ENCODE assay signal across 36 mouse cellular contexts in the genomic region with DNA sequence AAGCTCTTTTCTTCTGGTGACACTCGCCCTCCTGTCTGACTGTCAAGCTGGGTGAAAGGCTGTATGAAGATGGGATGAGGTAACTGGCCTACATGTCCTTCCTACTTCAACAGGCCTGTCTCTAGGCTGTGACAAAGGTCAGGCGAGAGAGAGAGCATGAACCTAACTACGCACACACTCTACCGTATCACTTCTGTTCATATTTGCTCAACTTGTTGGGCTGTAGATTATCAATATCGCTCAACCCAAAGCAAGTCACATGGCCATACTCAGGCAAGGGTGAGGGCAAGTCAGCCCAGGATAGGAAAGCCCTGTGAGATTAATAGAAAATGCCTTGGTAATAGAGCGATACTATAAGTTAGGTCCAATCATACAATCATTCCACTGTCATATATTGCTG. TPM values are rescaled to one million over a fixed set of nuclear protein-coding genes. Genes with fewer than 3 reads are reported as not detected.
DNase-seq lines count a peak whose midpoint lies in the region; ATAC-seq and TF ChIP-seq lines count a peak whose summit lies in the region.
"Had no signal": no experiment of that assay in that cellular context is flagged by ENCODE, and none has a peak within 500 bp of the region (broad histone marks: within the 10 kb centered on the region; RNA-seq: fewer than 3 reads in every experiment).

No protein-coding gene starts in this region.

- ATAC-seq in intestine, embryonic 15.5 days: peak; percentile 37
- peak; percentile 56 for ATAC-seq in liver, embryonic 13.5 days (ENCODE audit: low read depth)
- ATAC-seq in erythroblast, adult 5-6 weeks (replicated peaks; ENCODE audit: low FRiP score, poor library complexity, severe bottlenecking): no peak
- ATAC-seq: CD4-positive, CD25-positive, alpha-beta regulatory T cell, adult 4 months; forebrain, embryonic 13.5 days; lung, postnatal 0 days had no signal

- no peak overlapping the region for H3K27ac ChIP-seq in intestine, embryonic 15.5 days
- H3K27ac ChIP-seq in liver, embryonic 13.5 days: no peak overlapping the region
- H3K27ac ChIP-seq in small intestine, adult 2 months (ENCODE audit: insufficient read depth, low read depth, low read length): peak overlapping the region; percentile 63; the same call in 1 of the 2 replicates
- no peak overlapping the region for H3K27ac ChIP-seq in cerebellum, adult 2 months (ENCODE audit: insufficient read depth, low read length)
- H3K27ac ChIP-seq: embryonic facial prominence, embryonic 10.5 days; embryonic facial prominence, embryonic 15.5 days; forebrain, embryonic 13.5 days; hindbrain, embryonic 13.5 days; kidney, postnatal 0 days; midbrain, embryonic 10.5 days; neural tube, embryonic 12.5 days had no signal

- DNase-seq in adipocyte (ENCODE audit: low spot score): peak; percentile 24
- DNase-seq in liver, embryonic 13.5 days: no peak
- DNase-seq in testis, postnatal 14 days (ENCODE audit: low spot score): no peak
- DNase-seq in lung, postnatal 36 days: no peak
- DNase-seq in cerebellum, adult 2 months: no peak
- DNase-seq: adrenal gland, postnatal 36 days; cerebellum, adult 18-20 months; cerebellum, postnatal 25 days; gastrocnemius, postnatal 14 days; heart, adult 18-20 months; heart, postnatal 36 days; kidney, adult 8-10 months; kidney, postnatal 4 days; lung, adult 18-20 months; right cerebral cortex, adult 18-20 months; right cerebral cortex, postnatal 4 days; thymus, adult 2 months; thymus, postnatal 4 days had no signal

- peaks cover 5% of the 10 kb centered on the region; the same call in 1 of the 2 replicates for H3K4me1 ChIP-seq in intestine, embryonic 15.5 days (replicated peaks)
- 0 out of 2 replicates have a peak, but pooled peaks cover 3% of the 10 kb centered on the region for H3K4me1 ChIP-seq in liver, embryonic 13.5 days (replicated peaks)
- H3K4me1 ChIP-seq in small intestine, adult 2 months (ENCODE audit: control insufficient read depth, insufficient read depth, insufficient read length, low read length): no peaks in the 10 kb centered on the region
- no peaks in the 10 kb centered on the region for H3K4me1 ChIP-seq in cerebellum, adult 2 months (ENCODE audit: control insufficient read depth, insufficient read depth, low read length)
- H3K4me1 ChIP-seq: neural tube, embryonic 12.5 days had no signal

- TF ChIP-seq POLR2A in small intestine, adult 2 months (IDR thresholded peaks at IDR 0.05; ENCODE audit: low read depth, low read length): no peak
- no peak for TF ChIP-seq POLR2A in cerebellum, adult 2 months (IDR thresholded peaks at IDR 0.05; ENCODE audit: borderline replicate concordance, insufficient read depth, low read length)

- no peaks in the 10 kb centered on the region for H3K9me3 ChIP-seq in intestine, embryonic 15.5 days
- no peaks in the 10 kb centered on the region for H3K9me3 ChIP-seq in liver, embryonic 13.5 days (replicated peaks)
- H3K9me3 ChIP-seq: embryonic facial prominence, embryonic 10.5 days; embryonic facial prominence, embryonic 15.5 days; forebrain, embryonic 13.5 days; hindbrain, embryonic 13.5 days; midbrain, embryonic 10.5 days; neural tube, embryonic 12.5 days had no signal

- no peaks in the 10 kb centered on the region for H3K36me3 ChIP-seq in intestine, embryonic 15.5 days
- H3K36me3 ChIP-seq in liver, embryonic 13.5 days: no peaks in the 10 kb centered on the region
- H3K36me3 ChIP-seq in small intestine, adult 2 months (ENCODE audit: control insufficient read depth, insufficient read depth, low read length): no peaks in the 10 kb centered on the region
- H3K36me3 ChIP-seq: embryonic facial prominence, embryonic 10.5 days; embryonic facial prominence, embryonic 15.5 days; hindbrain, embryonic 13.5 days; midbrain, embryonic 10.5 days; neural tube, embryonic 12.5 days had no signal

- TF ChIP-seq CTCF in small intestine, adult 2 months (IDR thresholded peaks at IDR 0.05; ENCODE audit: extremely low read depth, insufficient read length, insufficient replicate concordance, low read depth, low read length): no peak
- TF ChIP-seq CTCF in cerebellum, adult 2 months (IDR thresholded peaks at IDR 0.05; ENCODE audit: borderline replicate concordance, insufficient read depth, low read depth, low read length): no peak

- no peak overlapping the region for H3K4me2 ChIP-seq in intestine, embryonic 15.5 days (replicated peaks)
- H3K4me2 ChIP-seq in liver, embryonic 13.5 days: no peak overlapping the region
- H3K4me2 ChIP-seq: embryonic facial prominence, embryonic 15.5 days; forebrain, embryonic 13.5 days; heart, embryonic 11.5 days; hindbrain, embryonic 13.5 days; neural tube, embryonic 12.5 days had no signal

- WGBS in intestine, embryonic 15.5 days: 76% methylated on average over 6 of the region's 6 CpGs
- WGBS in liver, embryonic 13.5 days (ENCODE audit: insufficient replicate concordance): 76% methylated on average over 6 of the region's 6 CpGs
- 74% methylated on average over 6 of the region's 6 CpGs for WGBS in small intestine, adult 2 months
- 93% methylated on average over 6 of the region's 6 CpGs for WGBS in cerebellum, adult 2 months

- no peak overlapping the region for H3K4me3 ChIP-seq in intestine, embryonic 15.5 days (replicated peaks)
- H3K4me3 ChIP-seq in liver, embryonic 13.5 days (replicated peaks): no peak overlapping the region
- H3K4me3 ChIP-seq in small intestine, adult 2 months (ENCODE audit: low read depth, low read length): no peak overlapping the region
- no peak overlapping the region for H3K4me3 ChIP-seq in cerebellum, adult 2 months (replicated peaks; ENCODE audit: insufficient read depth, low read depth, low read length)
- H3K4me3 ChIP-seq: embryonic facial prominence, embryonic 10.5 days; embryonic facial prominence, embryonic 15.5 days; forebrain, embryonic 13.5 days; hindbrain, embryonic 13.5 days; midbrain, embryonic 10.5 days; myocyte; neural tube, embryonic 12.5 days had no signal

- H3K9ac ChIP-seq in intestine, embryonic 15.5 days: no peak overlapping the region
- no peak overlapping the region for H3K9ac ChIP-seq in liver, embryonic 13.5 days
- H3K9ac ChIP-seq: embryonic facial prominence, embryonic 15.5 days; forebrain, embryonic 13.5 days; hindbrain, embryonic 13.5 days; neural tube, embryonic 12.5 days had no signal

- H3K27me3 ChIP-seq in intestine, embryonic 15.5 days (replicated peaks): no peaks in the 10 kb centered on the region
- no peaks in the 10 kb centered on the region for H3K27me3 ChIP-seq in liver, embryonic 13.5 days
- H3K27me3 ChIP-seq in small intestine, adult 2 months (ENCODE audit: control insufficient read depth, insufficient read depth, low read length): no peaks in the 10 kb centered on the region
- no peaks in the 10 kb centered on the region for H3K27me3 ChIP-seq in cerebellum, adult 2 months (ENCODE audit: control insufficient read depth, insufficient read depth, low read length)
- H3K27me3 ChIP-seq: embryonic facial prominence, embryonic 15.5 days; forebrain, embryonic 13.5 days; hindbrain, embryonic 13.5 days; neural tube, embryonic 12.5 days had no signal

RNA-seq across cellular contexts. Expression of a gene that starts 5.2 kb away (rescaled TPM):
- 0.13 and 0.15 TPM in 2 replicates for polyA plus RNA-seq in intestine, embryonic 15.5 days (2015; fragmentation: Nextera tagmentation; extraction: Ambion mirVana)
- 0.02 TPM in 1 of 2 replicates, not detected in the other for polyA plus RNA-seq in liver, embryonic 13.5 days (2015; fragmentation: Nextera tagmentation; extraction: Ambion mirVana)
- polyA plus RNA-seq in small intestine, adult 2 months (2012; rRNA removed): 0.01 and 0.03 TPM in 2 replicates
- total RNA-seq in erythroblast, adult 5-6 weeks (2015; ENCODE audit: low replicate concordance): not detected in 2 replicates
- total RNA-seq in erythroblast, adult 5-6 weeks (2017; ENCODE audit: low replicate concordance): not detected in 2 replicates
- polyA plus RNA-seq in cerebellum, adult 2 months (2012; rRNA removed): 0.21 TPM in 2 replicates
- total RNA-seq: left cerebral cortex, adult 18-20 months; megakaryocyte progenitor cell, adult 5-6 weeks had no signal
- polyA plus RNA-seq: CD4-positive, CD25-positive, alpha-beta regulatory T cell, adult 4 months; embryonic facial prominence, embryonic 15.5 days; forebrain, embryonic 13.5 days; limb, embryonic 11.5 days; lung, postnatal 0 days; myocyte; stomach, embryonic 14.5 days had no signal
